Mouse (Mus musculus) neural tube, embryonic 12.5 days (tissue): ENCODE measurements around the gene Mctp1. TPM values are rescaled to one million over a fixed set of nuclear protein-coding genes. Genes with fewer than 3 reads are reported as not detected.

Experiments
- ATAC-seq: fragments of 200-750 bp; cut with Nextera tagmentation; 2 replicates; pipeline ENCODE4 v1.8.0; 2017; ENCODE audit warnings: low read depth, mild to moderate bottlenecking, moderate TSS enrichment, moderate library complexity; ENCODE audit not compliant: low FRiP score
- H3K27ac ChIP-seq: fragments of 300-500 bp; sonication (generic); 2 replicates; pipeline ENCODE4 v1.5.1; 2016
- H3K27me3 ChIP-seq: fragments of 300-500 bp; sonication (generic); replicated peaks from 2 replicates; pipeline ENCODE4 v1.6.1; 2016; ENCODE audit warnings: mild to moderate bottlenecking
- H3K36me3 ChIP-seq: fragments of 300-500 bp; sonication (generic); 2 replicates; pipeline ENCODE4 v1.6.1; 2016; ENCODE audit warnings: mild to moderate bottlenecking
- H3K4me1 ChIP-seq: fragments of 300-500 bp; sonication (generic); 2 replicates; pipeline ENCODE4 v1.6.1; 2016
- H3K4me2 ChIP-seq: fragments of 300-500 bp; sonication (generic); replicated peaks from 2 replicates; pipeline ENCODE4 v1.6.1; 2016; ENCODE audit warnings: mild to moderate bottlenecking
- H3K4me3 ChIP-seq: fragments of 300-500 bp; sonication (generic); 2 replicates; pipeline ENCODE4 v1.5.1; 2016
- H3K9ac ChIP-seq: fragments of 300-500 bp; sonication (generic); 2 replicates; pipeline ENCODE4 v1.6.1; 2016; ENCODE audit warnings: mild to moderate bottlenecking
- H3K9me3 ChIP-seq: fragments of 300-500 bp; sonication (generic); 2 replicates; pipeline ENCODE4 v1.6.1; 2016; ENCODE audit warnings: mild to moderate bottlenecking
- WGBS: fragments of 180-500 bp; shearing (Covaris S2); methylation state at CpG from one replicate; pipeline ENCODE4 v1.1.7; 2016; 5-methylcytosine and 5-hydroxymethylcytosine counted together
- polyA plus RNA-seq: library from polyadenylated mRNA; unstranded; fragments of >200 nt; fragmentation: Nextera tagmentation; extraction: Ambion mirVana; gene quantifications from 2 replicates; pipeline ENCODE4 v1.2.1, GENCODE M21; 2016

The Mctp1 gene
- polyA plus RNA-seq, 1 experiment from 2014 or later: 0.39 TPM

GRCm38 (mm10) chr13:76802926-76803325, 418.6 kb downstream of the Mctp1 start:
- H3K4me3 ChIP-seq: no peak overlapping the region
- no peak overlapping the region for H3K4me2 ChIP-seq
- no peaks in the 10 kb centered on the region for H3K36me3 ChIP-seq
- 83% methylated on average over 9 of the region's 9 CpGs for WGBS
- no peak overlapping the region for H3K9ac ChIP-seq
- no peaks in the 10 kb centered on the region for H3K9me3 ChIP-seq
- no peaks in the 10 kb centered on the region for H3K4me1 ChIP-seq
- no peak for ATAC-seq
- no peaks in the 10 kb centered on the region for H3K27me3 ChIP-seq
- no peak overlapping the region for H3K27ac ChIP-seq

GRCm38 (mm10) chr13:76803799-76804198, 419.5 kb downstream of the Mctp1 start:
- Histone ChIP-seq H3K36me3 (no peaks in the 10 kb centered on the region), H3K4me3 (no peak overlapping the region), H3K9me3 (no peaks in the 10 kb centered on the region), H3K27me3 (no peaks in the 10 kb centered on the region), H3K4me1 (no peaks in the 10 kb centered on the region), H3K27ac (no peak overlapping the region), H3K4me2 (no peak overlapping the region), H3K9ac (no peak overlapping the region)
- peak; percentile 25; the same call in 1 of the 2 replicates for ATAC-seq
- WGBS: 65% methylated on average over 6 of the region's 6 CpGs

GRCm38 (mm10) chr13:76808871-76809390, 424.6 kb downstream of the Mctp1 start:
- Histone ChIP-seq H3K4me1 (peaks cover 14% of the 10 kb centered on the region), H3K36me3 (no peaks in the 10 kb centered on the region), H3K4me3 (no peak overlapping the region), H3K4me2 (no peak overlapping the region), H3K9ac (no peak overlapping the region), H3K9me3 (no peaks in the 10 kb centered on the region), H3K27ac (no peak overlapping the region), H3K27me3 (no peaks in the 10 kb centered on the region)
- WGBS: 15% methylated on average over 1 of the region's 1 CpGs
- no peak for ATAC-seq

GRCm38 (mm10) chr13:76809802-76810201, 425.5 kb downstream of the Mctp1 start:
- Histone ChIP-seq H3K4me2 (no peak overlapping the region), H3K36me3 (no peaks in the 10 kb centered on the region), H3K27me3 (no peaks in the 10 kb centered on the region), H3K4me3 (no peak overlapping the region), H3K27ac (no peak overlapping the region), H3K4me1 (peaks cover 14% of the 10 kb centered on the region), H3K9ac (no peak overlapping the region), H3K9me3 (no peaks in the 10 kb centered on the region)
- no peak for ATAC-seq
- WGBS: 0% methylated on average over 2 of the region's 2 CpGs

GRCm38 (mm10) chr13:76810496-76810939, 426.2 kb downstream of the Mctp1 start:
- Histone ChIP-seq H3K9ac (no peak overlapping the region), H3K4me3 (no peak overlapping the region), H3K9me3 (no peaks in the 10 kb centered on the region), H3K4me1 (peaks cover 14% of the 10 kb centered on the region), H3K27me3 (no peaks in the 10 kb centered on the region), H3K36me3 (no peaks in the 10 kb centered on the region), H3K4me2 (peak overlapping the region; percentile 41), H3K27ac (no peak overlapping the region; the same call in 1 of the 2 replicates)
- under 1% methylated on average over 7 of the region's 7 CpGs for WGBS
- ATAC-seq: peak; percentile 87

- no peaks in the 10 kb centered on the region for H3K36me3 ChIP-seq
- no peak for ATAC-seq
- H3K4me2 ChIP-seq: no peak overlapping the region
- WGBS: 46% methylated on average over 3 of the region's 3 CpGs
- H3K4me3 ChIP-seq: no peak overlapping the region
- 0 out of 2 replicates have a peak, but pooled peaks cover 4% of the 10 kb centered on the region for H3K4me1 ChIP-seq
- no peaks in the 10 kb centered on the region for H3K9me3 ChIP-seq
- no peak overlapping the region for H3K9ac ChIP-seq
- H3K27ac ChIP-seq: no peak overlapping the region
- no peaks in the 10 kb centered on the region for H3K27me3 ChIP-seq
These were observed 438.7 kb downstream of the Mctp1 start for GRCm38 (mm10) chr13:76823083-76823482.

- H3K27me3 ChIP-seq: no peaks in the 10 kb centered on the region
- no peak overlapping the region for H3K9ac ChIP-seq
- 0 out of 2 replicates have a peak, but pooled peaks have one; percentile 7 for ATAC-seq
- 29% methylated on average over 10 of the region's 10 CpGs for WGBS
- no peak overlapping the region for H3K27ac ChIP-seq
- 0 out of 2 replicates have a peak, but pooled peaks cover 4% of the 10 kb centered on the region for H3K4me1 ChIP-seq
- no peak overlapping the region for H3K4me2 ChIP-seq
- H3K36me3 ChIP-seq: no peaks in the 10 kb centered on the region
- no peak overlapping the region for H3K4me3 ChIP-seq
- no peaks in the 10 kb centered on the region for H3K9me3 ChIP-seq
These were observed 440.8 kb downstream of the Mctp1 start for GRCm38 (mm10) chr13:76824932-76825694.

- H3K4me2 ChIP-seq: no peak overlapping the region
These were observed 443.4 kb downstream of the Mctp1 start for GRCm38 (mm10) chr13:76827738-76828137.

GRCm38 (mm10) chr13:76838031-76838430, 453.7 kb downstream of the Mctp1 start:
- WGBS: 71% methylated on average over 3 of the region's 3 CpGs
- ATAC-seq: no peak

More at GRCm38 (mm10) chr13:76827738-76828137, 443.4 kb downstream of the Mctp1 start:
- no peak overlapping the region for H3K27ac ChIP-seq
- ATAC-seq: no peak
- H3K27me3 ChIP-seq: no peaks in the 10 kb centered on the region
- H3K36me3 ChIP-seq: no peaks in the 10 kb centered on the region
- H3K9me3 ChIP-seq: no peaks in the 10 kb centered on the region
- H3K4me3 ChIP-seq: no peak overlapping the region
- 0 out of 2 replicates have a peak, but pooled peaks cover 4% of the 10 kb centered on the region for H3K4me1 ChIP-seq
- H3K9ac ChIP-seq: no peak overlapping the region
- 77% methylated on average over 3 of the region's 3 CpGs for WGBS

GRCm38 (mm10) chr13:76840712-76841111, 456.4 kb downstream of the Mctp1 start:
- Histone ChIP-seq H3K4me2 (no peak overlapping the region), H3K27me3 (no peaks in the 10 kb centered on the region), H3K9me3 (no peaks in the 10 kb centered on the region), H3K9ac (no peak overlapping the region), H3K4me1 (no peaks in the 10 kb centered on the region), H3K36me3 (no peaks in the 10 kb centered on the region), H3K27ac (no peak overlapping the region), H3K4me3 (no peak overlapping the region)
- WGBS: 78% methylated on average over 5 of the region's 5 CpGs
- no peak for ATAC-seq

More at GRCm38 (mm10) chr13:76838031-76838430, 453.7 kb downstream of the Mctp1 start:
- no peaks in the 10 kb centered on the region for H3K27me3 ChIP-seq
- H3K9me3 ChIP-seq: no peaks in the 10 kb centered on the region
- H3K36me3 ChIP-seq: no peaks in the 10 kb centered on the region
- H3K27ac ChIP-seq: no peak overlapping the region
- no peak overlapping the region for H3K9ac ChIP-seq
- no peak overlapping the region for H3K4me2 ChIP-seq
- no peaks in the 10 kb centered on the region for H3K4me1 ChIP-seq
- H3K4me3 ChIP-seq: no peak overlapping the region

GRCm38 (mm10) chr13:76844629-76845255, 460.4 kb downstream of the Mctp1 start:
- Histone ChIP-seq H3K9me3 (no peaks in the 10 kb centered on the region), H3K36me3 (no peaks in the 10 kb centered on the region), H3K4me2 (no peak overlapping the region), H3K9ac (no peak overlapping the region), H3K4me3 (no peak overlapping the region), H3K4me1 (no peaks in the 10 kb centered on the region), H3K27ac (no peak overlapping the region), H3K27me3 (no peaks in the 10 kb centered on the region)
- peak; percentile 53; the same call in 1 of the 2 replicates for ATAC-seq
- 50% methylated on average over 8 of the region's 8 CpGs for WGBS

- Histone ChIP-seq H3K4me3 (no peak overlapping the region), H3K36me3 (no peaks in the 10 kb centered on the region), H3K27me3 (no peaks in the 10 kb centered on the region), H3K27ac (no peak overlapping the region), H3K4me2 (no peak overlapping the region), H3K9me3 (no peaks in the 10 kb centered on the region), H3K9ac (no peak overlapping the region), H3K4me1 (no peaks in the 10 kb centered on the region)
- no peak for ATAC-seq
- WGBS: 37% methylated on average over 7 of the region's 7 CpGs
These were observed 466.2 kb downstream of the Mctp1 start for GRCm38 (mm10) chr13:76850412-76851054.
